Mouse (Mus musculus) erythroblast, embryonic 14.5 days (primary cell): ENCODE data around the gene Ap1m1.

ENCODE experiments used
- GATA1 ChIP-seq: IDR thresholded peaks from 2 replicates; pipeline ENCODE4 v1.6.1; 2012; ENCODE audit warnings: low read length, inconsistent platforms, mixed read lengths
- TAL1 ChIP-seq: IDR thresholded peaks from 3 replicates; pipeline ENCODE4 v1.6.1; 2012; ENCODE audit warnings: low read length, inconsistent platforms, mixed read lengths

- TF ChIP-seq TAL1 = no peak
- TF ChIP-seq GATA1 = no peak
Measured at GRCm38 (mm10) chr8:72302986-72303612, 63.3 kb downstream of the Ap1m1 start.
